Comparison of ENCODE assay signal across 13 mouse cellular contexts in genomic region chr3:108423006-108423405, GRCm38 (mm10). TPM values are rescaled to one million over a fixed set of nuclear protein-coding genes. Genes with fewer than 3 reads are reported as not detected.
A peak's percentile ranks its signal among the peaks of the same experiment; 100 is the strongest.
DNase-seq lines count a peak whose midpoint lies in the region; ATAC-seq lines count a peak whose summit lies in the region.
"Had no signal": no experiment of that assay in that cellular context is flagged by ENCODE, and none has a peak within 500 bp of the region (broad histone marks: within the 10 kb centered on the region; RNA-seq: fewer than 3 reads in every experiment).

No protein-coding gene starts in this region.

- no peak for ATAC-seq in midbrain, embryonic 14.5 days (ENCODE audit: low FRiP score, low TSS enrichment)
- ATAC-seq in embryonic facial prominence, embryonic 15.5 days (ENCODE audit: insufficient number of reproducible peaks, low FRiP score, low TSS enrichment, low read depth): no peak
- no peak for ATAC-seq in hindbrain, embryonic 13.5 days (ENCODE audit: low FRiP score)
- no peak for ATAC-seq in neural tube, embryonic 14.5 days (ENCODE audit: low read depth)

- H3K9ac ChIP-seq in midbrain, embryonic 14.5 days (replicated peaks; ENCODE audit: low read length): no peak overlapping the region; the same call in 1 of the 2 replicates
- H3K9ac ChIP-seq in embryonic facial prominence, embryonic 15.5 days: no peak overlapping the region
- peak overlapping the region; percentile 55 for H3K9ac ChIP-seq in hindbrain, embryonic 13.5 days
- no peak overlapping the region for H3K9ac ChIP-seq in neural tube, embryonic 14.5 days (replicated peaks; ENCODE audit: low read depth, low read length)

- DNase-seq in midbrain, embryonic 10.5 days (ENCODE audit: low spot score): no peak
- DNase-seq in midbrain, embryonic 14.5 days: no peak
- DNase-seq in B cell, adult 2 months: no peak
- no peak for DNase-seq in urinary bladder, postnatal 36 days (ENCODE audit: low spot score in 2 of 2)
- DNase-seq: heart, adult 18-20 months had no signal

- H3K36me3 ChIP-seq in midbrain, embryonic 10.5 days: peaks cover 38% of the 10 kb centered on the region
- peaks cover 33% of the 10 kb centered on the region for H3K36me3 ChIP-seq in midbrain, embryonic 14.5 days (ENCODE audit: control insufficient read depth, insufficient read depth, low read length)
- peaks cover 27% of the 10 kb centered on the region for H3K36me3 ChIP-seq in embryonic facial prominence, embryonic 15.5 days
- peaks cover 30% of the 10 kb centered on the region for H3K36me3 ChIP-seq in hindbrain, embryonic 13.5 days
- peaks cover 28% of the 10 kb centered on the region for H3K36me3 ChIP-seq in neural tube, embryonic 14.5 days (ENCODE audit: control insufficient read depth, insufficient read depth, low read length)

- no peak overlapping the region for H3K4me2 ChIP-seq in midbrain, embryonic 14.5 days (ENCODE audit: low read length)
- no peak overlapping the region for H3K4me2 ChIP-seq in embryonic facial prominence, embryonic 15.5 days (replicated peaks)
- peak overlapping the region; percentile 49 for H3K4me2 ChIP-seq in hindbrain, embryonic 13.5 days
- peak overlapping the region; percentile 42; the same call in 1 of the 2 replicates for H3K4me2 ChIP-seq in neural tube, embryonic 14.5 days (ENCODE audit: low read depth, low read length)

- H3K27me3 ChIP-seq in midbrain, embryonic 10.5 days (ENCODE audit: low read depth, poor library complexity, severe bottlenecking): peaks cover 6% of the 10 kb centered on the region
- no peaks in the 10 kb centered on the region for H3K27me3 ChIP-seq in midbrain, embryonic 14.5 days (ENCODE audit: control insufficient read depth, insufficient read depth, low read length)
- H3K27me3 ChIP-seq in embryonic facial prominence, embryonic 15.5 days: no peaks in the 10 kb centered on the region
- no peaks in the 10 kb centered on the region for H3K27me3 ChIP-seq in hindbrain, embryonic 13.5 days
- no peaks in the 10 kb centered on the region for H3K27me3 ChIP-seq in neural tube, embryonic 14.5 days (ENCODE audit: control insufficient read depth, insufficient read depth, low read length)
- H3K27me3 ChIP-seq: embryonic facial prominence, embryonic 12.5 days; intestine, embryonic 15.5 days had no signal

- WGBS in midbrain, embryonic 10.5 days: 55% methylated on average over 6 of the region's 6 CpGs
- WGBS in midbrain, embryonic 14.5 days: 31% methylated on average over 6 of the region's 6 CpGs
- WGBS in embryonic facial prominence, embryonic 15.5 days: 29% methylated on average over 6 of the region's 6 CpGs
- WGBS in hindbrain, embryonic 13.5 days: 26% methylated on average over 6 of the region's 6 CpGs
- WGBS in neural tube, embryonic 14.5 days: 37% methylated on average over 6 of the region's 6 CpGs

- peak overlapping the region; percentile 84 for H3K27ac ChIP-seq in midbrain, embryonic 10.5 days (replicated peaks)
- no peak overlapping the region; the same call in 1 of the 2 replicates for H3K27ac ChIP-seq in midbrain, embryonic 14.5 days (replicated peaks; ENCODE audit: low read depth, low read length)
- peak overlapping the region; percentile 73; the same call in 1 of the 2 replicates for H3K27ac ChIP-seq in embryonic facial prominence, embryonic 15.5 days (replicated peaks)
- peak overlapping the region; percentile 79 for H3K27ac ChIP-seq in hindbrain, embryonic 13.5 days
- H3K27ac ChIP-seq in neural tube, embryonic 14.5 days (ENCODE audit: low read depth, low read length): no peak overlapping the region; the same call in 1 of the 2 replicates
- H3K27ac ChIP-seq: intestine, embryonic 15.5 days; macrophage had no signal

- no peak overlapping the region for H3K4me3 ChIP-seq in midbrain, embryonic 10.5 days
- H3K4me3 ChIP-seq in midbrain, embryonic 14.5 days (replicated peaks; ENCODE audit: low read depth, low read length): no peak overlapping the region
- no peak overlapping the region for H3K4me3 ChIP-seq in embryonic facial prominence, embryonic 15.5 days (replicated peaks)
- no peak overlapping the region for H3K4me3 ChIP-seq in hindbrain, embryonic 13.5 days
- no peak overlapping the region for H3K4me3 ChIP-seq in neural tube, embryonic 14.5 days (ENCODE audit: low read depth, low read length)
- H3K4me3 ChIP-seq: embryonic facial prominence, embryonic 12.5 days; intestine, embryonic 15.5 days had no signal

- peaks cover 60% of the 10 kb centered on the region for H3K4me1 ChIP-seq in midbrain, embryonic 10.5 days
- peaks cover 22% of the 10 kb centered on the region for H3K4me1 ChIP-seq in midbrain, embryonic 14.5 days (ENCODE audit: control insufficient read depth, insufficient read depth, low read length)
- peaks cover 33% of the 10 kb centered on the region for H3K4me1 ChIP-seq in embryonic facial prominence, embryonic 15.5 days
- H3K4me1 ChIP-seq in hindbrain, embryonic 13.5 days (replicated peaks): peaks cover 46% of the 10 kb centered on the region
- peaks cover 22% of the 10 kb centered on the region for H3K4me1 ChIP-seq in neural tube, embryonic 14.5 days (ENCODE audit: control insufficient read depth, insufficient read depth, low read length)

- no peaks in the 10 kb centered on the region for H3K9me3 ChIP-seq in midbrain, embryonic 10.5 days (replicated peaks)
- H3K9me3 ChIP-seq in midbrain, embryonic 14.5 days (ENCODE audit: control insufficient read depth, low read length): no peaks in the 10 kb centered on the region
- no peaks in the 10 kb centered on the region for H3K9me3 ChIP-seq in embryonic facial prominence, embryonic 15.5 days (replicated peaks)
- H3K9me3 ChIP-seq in hindbrain, embryonic 13.5 days: no peaks in the 10 kb centered on the region
- no peaks in the 10 kb centered on the region for H3K9me3 ChIP-seq in neural tube, embryonic 14.5 days (ENCODE audit: control insufficient read depth, low read length)
- H3K9me3 ChIP-seq: embryonic facial prominence, embryonic 12.5 days; intestine, embryonic 15.5 days had no signal

RNA-seq across cellular contexts. Expression of gene Celsr2, which starts 7.7 kb away (rescaled TPM):
- polyA plus RNA-seq in midbrain, embryonic 10.5 days (2016; fragmentation: Nextera tagmentation; extraction: Ambion mirVana): 53.7 and 67.5 TPM in 2 replicates
- 49.5 and 59.4 TPM in 2 replicates for polyA plus RNA-seq in midbrain, embryonic 14.5 days (2014; fragmentation: Nextera tagmentation; extraction: Ambion mirVana)
- 20.1 and 20.7 TPM in 2 replicates for polyA plus RNA-seq in embryonic facial prominence, embryonic 15.5 days (2015; fragmentation: Nextera tagmentation; extraction: Ambion mirVana)
- polyA plus RNA-seq in hindbrain, embryonic 13.5 days (2015; fragmentation: Nextera tagmentation; extraction: Ambion mirVana): 50.5 and 58.0 TPM in 2 replicates
- 50.4 and 56.7 TPM in 2 replicates for polyA plus RNA-seq in neural tube, embryonic 14.5 days (2014; fragmentation: Nextera tagmentation; extraction: Ambion mirVana)
- polyA plus RNA-seq: macrophage had no signal

RNA-seq across cellular contexts. Expression of gene Sars, which starts 22.0 kb away (rescaled TPM):
- 179 and 187 TPM in 2 replicates for polyA plus RNA-seq in midbrain, embryonic 10.5 days (2016; fragmentation: Nextera tagmentation; extraction: Ambion mirVana)
- 205 and 217 TPM in 2 replicates for polyA plus RNA-seq in midbrain, embryonic 14.5 days (2014; fragmentation: Nextera tagmentation; extraction: Ambion mirVana)
- 117 and 120 TPM in 2 replicates for polyA plus RNA-seq in embryonic facial prominence, embryonic 15.5 days (2015; fragmentation: Nextera tagmentation; extraction: Ambion mirVana)
- polyA plus RNA-seq in hindbrain, embryonic 13.5 days (2015; fragmentation: Nextera tagmentation; extraction: Ambion mirVana): 220 and 230 TPM in 2 replicates
- polyA plus RNA-seq in neural tube, embryonic 14.5 days (2014; fragmentation: Nextera tagmentation; extraction: Ambion mirVana): 223 and 244 TPM in 2 replicates

RNA-seq across cellular contexts. Expression of gene Psrc1, which starts 39.4 kb away (rescaled TPM):
- 93.3 and 105 TPM in 2 replicates for polyA plus RNA-seq in midbrain, embryonic 10.5 days (2016; fragmentation: Nextera tagmentation; extraction: Ambion mirVana)
- 7.4 and 12.4 TPM in 2 replicates for polyA plus RNA-seq in midbrain, embryonic 14.5 days (2014; fragmentation: Nextera tagmentation; extraction: Ambion mirVana)
- polyA plus RNA-seq in embryonic facial prominence, embryonic 15.5 days (2015; fragmentation: Nextera tagmentation; extraction: Ambion mirVana): 41.7 TPM in 2 replicates
- polyA plus RNA-seq in hindbrain, embryonic 13.5 days (2015; fragmentation: Nextera tagmentation; extraction: Ambion mirVana): 13.8 and 13.9 TPM in 2 replicates
- 3.2 and 3.5 TPM in 2 replicates for polyA plus RNA-seq in neural tube, embryonic 14.5 days (2014; fragmentation: Nextera tagmentation; extraction: Ambion mirVana)

RNA-seq across cellular contexts. Expression of gene Mybphl, which starts 58.3 kb away (rescaled TPM):
- polyA plus RNA-seq in midbrain, embryonic 10.5 days (2016; fragmentation: Nextera tagmentation; extraction: Ambion mirVana): 0.09 TPM in 1 of 2 replicates, not detected in the other
- not detected in 2 replicates for polyA plus RNA-seq in midbrain, embryonic 14.5 days (2014; fragmentation: Nextera tagmentation; extraction: Ambion mirVana)
- 0.12 TPM in 1 of 2 replicates, not detected in the other for polyA plus RNA-seq in embryonic facial prominence, embryonic 15.5 days (2015; fragmentation: Nextera tagmentation; extraction: Ambion mirVana)
- polyA plus RNA-seq in hindbrain, embryonic 13.5 days (2015; fragmentation: Nextera tagmentation; extraction: Ambion mirVana): 0.13 and 0.21 TPM in 2 replicates
- 0.48 TPM in 1 of 2 replicates, not detected in the other for polyA plus RNA-seq in neural tube, embryonic 14.5 days (2014; fragmentation: Nextera tagmentation; extraction: Ambion mirVana)
- polyA plus RNA-seq: intestine, embryonic 15.5 days; limb, embryonic 11.5 days; macrophage; small intestine, adult 2 months had no signal

Comparison
In these comparisons a context has a peak if more than half of its experiments do, and no peak if none do; other contexts are left out.
1. H3K27ac ChIP-seq: peak in midbrain, embryonic 10.5 days (single experiment), embryonic facial prominence, embryonic 15.5 days (single experiment) and hindbrain, embryonic 13.5 days (single experiment); none in midbrain, embryonic 14.5 days (single experiment) and neural tube, embryonic 14.5 days (single experiment).
2. H3K4me2 ChIP-seq: peak in hindbrain, embryonic 13.5 days (single experiment) and neural tube, embryonic 14.5 days (single experiment); none in midbrain, embryonic 14.5 days (single experiment) and embryonic facial prominence, embryonic 15.5 days (single experiment).